Mouse (Mus musculus): ENCODE results near the gene Parvb.

Parvb gene

GRCm38 (mm10) chr15:84295225-84295624, 63.4 kb downstream of the Parvb start:
- DNase-seq = peak; percentile 40

- no peak for DNase-seq
Observed at GRCm38 (mm10) chr15:84297454-84297853, 65.6 kb downstream of the Parvb start.

- DNase-seq = peak; percentile 32
Observed at GRCm38 (mm10) chr15:84298804-84299370, 67.0 kb downstream of the Parvb start.

GRCm38 (mm10) chr15:84299662-84300333, 68.0 kb downstream of the Parvb start:
- DNase-seq = no peak

GRCm38 (mm10) chr15:84300591-84300990, 68.7 kb downstream of the Parvb start:
- DNase-seq = no peak

GRCm38 (mm10) chr15:84301026-84301425, 69.2 kb downstream of the Parvb start:
- DNase-seq = peak; percentile 46

GRCm38 (mm10) chr15:84301641-84302420, 70.0 kb downstream of the Parvb start:
- no peak for DNase-seq

GRCm38 (mm10) chr15:84303264-84303663, 71.4 kb downstream of the Parvb start:
- no peak for DNase-seq

- DNase-seq = no peak
Observed at GRCm38 (mm10) chr15:84305333-84305732, 73.5 kb downstream of the Parvb start.

- DNase-seq = no peak
Observed at GRCm38 (mm10) chr15:84310271-84310670, 78.4 kb downstream of the Parvb start.

GRCm38 (mm10) chr15:84311295-84312085, 79.6 kb downstream of the Parvb start:
- no peak for DNase-seq

GRCm38 (mm10) chr15:84312878-84313565, 81.2 kb downstream of the Parvb start:
- DNase-seq = no peak

- no peak for DNase-seq
Observed at GRCm38 (mm10) chr15:84313566-84313878, 81.7 kb downstream of the Parvb start.

- DNase-seq = no peak
Observed at GRCm38 (mm10) chr15:84314420-84315080, 82.7 kb downstream of the Parvb start.

- DNase-seq = peak; percentile 41
Observed at GRCm38 (mm10) chr15:84315276-84316046, 83.6 kb downstream of the Parvb start.

- no peak for DNase-seq
Observed at GRCm38 (mm10) chr15:84319393-84319792, 87.5 kb downstream of the Parvb start.

GRCm38 (mm10) chr15:84321544-84322174, 89.8 kb downstream of the Parvb start:
- DNase-seq = no peak

- DNase-seq = no peak
Observed at GRCm38 (mm10) chr15:84323966-84324869, 92.4 kb downstream of the Parvb start, which contains the start of gene Parvg. Gene Parvg, plus strand, starts transcription at chr15:84324026.

GRCm38 (mm10) chr15:84324870-84325553, 93.2 kb downstream of the Parvb start:
- DNase-seq = no peak
